Mouse (Mus musculus): Measurements from ENCODE around the gene Mgat1.

GRCm38 (mm10) chr11:49235459-49236207 is 8.4 kb upstream of the Mgat1 start:
- TF ChIP-seq CTCF (IDR thresholded peaks at IDR 0.05; ENCODE audit: extremely low read depth, insufficient read length, insufficient replicate concordance, low read depth, low read length) (no peak), POLR2A (IDR thresholded peaks at IDR 0.05; ENCODE audit: low read depth, low read length) (no peak)

Data from small intestine, adult 2 months (tissue).